30 mouse cellular contexts compared by ENCODE assay signal in genomic region chr9:113100641-113101040, GRCm38 (mm10).
A peak's percentile ranks its signal among the peaks of the same experiment; 100 is the strongest.
DNase-seq lines count a peak whose midpoint lies in the region; ATAC-seq lines count a peak whose summit lies in the region.
"Had no signal": no experiment of that assay in that cellular context is flagged by ENCODE, and none has a peak within 500 bp of the region (broad histone marks: within the 10 kb centered on the region; RNA-seq: fewer than 3 reads in every experiment).

No protein-coding gene starts in this region.

- no peaks in the 10 kb centered on the region for H3K4me1 ChIP-seq in hindbrain, embryonic 16.5 days (ENCODE audit: control insufficient read depth, insufficient read depth, low read depth, low read length)
- no peaks in the 10 kb centered on the region for H3K4me1 ChIP-seq in hindbrain, embryonic 11.5 days (replicated peaks; ENCODE audit: control insufficient read depth, insufficient read depth, low read length)
- no peaks in the 10 kb centered on the region for H3K4me1 ChIP-seq in midbrain, embryonic 14.5 days (ENCODE audit: control insufficient read depth, insufficient read depth, low read length)
- no peaks in the 10 kb centered on the region for H3K4me1 ChIP-seq in midbrain, embryonic 16.5 days (ENCODE audit: control insufficient read depth, insufficient read depth, low read length)
- H3K4me1 ChIP-seq: embryonic facial prominence, embryonic 12.5 days; embryonic facial prominence, embryonic 15.5 days; forebrain, embryonic 12.5 days; forebrain, embryonic 15.5 days; heart, embryonic 12.5 days; heart, embryonic 15.5 days; hindbrain, embryonic 10.5 days; hindbrain, embryonic 15.5 days had no signal

- no peaks in the 10 kb centered on the region for H3K27me3 ChIP-seq in hindbrain, embryonic 16.5 days (replicated peaks; ENCODE audit: control insufficient read depth, insufficient read depth, low read length)
- no peaks in the 10 kb centered on the region for H3K27me3 ChIP-seq in hindbrain, embryonic 11.5 days (ENCODE audit: control insufficient read depth, insufficient read depth, low read length)
- H3K27me3 ChIP-seq in midbrain, embryonic 14.5 days (ENCODE audit: control insufficient read depth, insufficient read depth, low read length), result no peaks in the 10 kb centered on the region
- no peaks in the 10 kb centered on the region for H3K27me3 ChIP-seq in midbrain, embryonic 16.5 days (ENCODE audit: control insufficient read depth, insufficient read depth, low read depth, low read length)
- H3K27me3 ChIP-seq: CH12.LX; embryonic facial prominence, embryonic 12.5 days; embryonic facial prominence, embryonic 15.5 days; forebrain, embryonic 12.5 days; forebrain, embryonic 15.5 days; heart, embryonic 12.5 days; heart, embryonic 15.5 days; hindbrain, embryonic 15.5 days; Patski had no signal

- no peak overlapping the region for H3K4me3 ChIP-seq in hindbrain, embryonic 16.5 days (ENCODE audit: low read length)
- H3K4me3 ChIP-seq in hindbrain, embryonic 11.5 days (ENCODE audit: low read depth, low read length), result no peak overlapping the region
- H3K4me3 ChIP-seq in midbrain, embryonic 14.5 days (replicated peaks; ENCODE audit: low read depth, low read length), result no peak overlapping the region
- no peak overlapping the region for H3K4me3 ChIP-seq in midbrain, embryonic 16.5 days (ENCODE audit: low read depth, low read length)
- H3K4me3 ChIP-seq: embryonic facial prominence, embryonic 12.5 days; embryonic facial prominence, embryonic 15.5 days; erythroblast, embryonic 14.5 days; forebrain, embryonic 12.5 days; forebrain, embryonic 15.5 days; heart, embryonic 12.5 days; heart, embryonic 15.5 days; hindbrain, embryonic 10.5 days; hindbrain, embryonic 15.5 days had no signal

- H3K9ac ChIP-seq in hindbrain, embryonic 16.5 days (ENCODE audit: low read depth, low read length), result no peak overlapping the region
- H3K9ac ChIP-seq in hindbrain, embryonic 11.5 days (ENCODE audit: low read depth, low read length), result no peak overlapping the region
- no peak overlapping the region for H3K9ac ChIP-seq in midbrain, embryonic 14.5 days (replicated peaks; ENCODE audit: low read length)
- no peak overlapping the region for H3K9ac ChIP-seq in midbrain, embryonic 16.5 days (ENCODE audit: low read depth, low read length)
- H3K9ac ChIP-seq: embryonic facial prominence, embryonic 12.5 days; embryonic facial prominence, embryonic 15.5 days; forebrain, embryonic 12.5 days; forebrain, embryonic 15.5 days; heart, embryonic 12.5 days; heart, embryonic 15.5 days; hindbrain, embryonic 15.5 days had no signal

- no peak for ATAC-seq in cerebellum, adult (ENCODE audit: insufficient number of reproducible peaks, low FRiP score, low TSS enrichment)
- ATAC-seq in hindbrain, embryonic 16.5 days, result peak; percentile 37; the same call in 1 of the 2 replicates
- ATAC-seq in hindbrain, embryonic 11.5 days (ENCODE audit: low FRiP score), result no peak
- no peak for ATAC-seq in midbrain, embryonic 14.5 days (ENCODE audit: low FRiP score, low TSS enrichment)
- ATAC-seq in midbrain, embryonic 16.5 days, result no peak
- ATAC-seq: forebrain, embryonic 15.5 days; inflammation-experienced regulatory T-cells, adult 6 months; intestine, embryonic 16.5 days; Patski had no signal

- WGBS in hindbrain, embryonic 16.5 days, result 55% methylated on average over 4 of the region's 4 CpGs
- WGBS in hindbrain, embryonic 11.5 days, result 71% methylated on average over 4 of the region's 4 CpGs
- WGBS in midbrain, embryonic 14.5 days, result 78% methylated on average over 4 of the region's 4 CpGs
- WGBS in midbrain, embryonic 16.5 days, result 66% methylated on average over 4 of the region's 4 CpGs

- peak; percentile 18 for DNase-seq in cerebellum, adult 9-11 months
- DNase-seq in hindbrain, embryonic 11.5 days (ENCODE audit: low spot score), result no peak
- DNase-seq in midbrain, embryonic 14.5 days, result peak; percentile 15
- peak; percentile 23 to 34 for DNase-seq in cerebellum, postnatal 25 days
- DNase-seq in urinary bladder, postnatal 25 days (ENCODE audit: low spot score), result no peak
- DNase-seq: adrenal gland, postnatal 10 days; adrenal gland, postnatal 36 days; B cell, adult 2 months; gastrocnemius, postnatal 25 days; heart, adult 18-20 months; heart, postnatal 10 days; heart, postnatal 36 days; kidney, adult 18-20 months had no signal

- H3K36me3 ChIP-seq in hindbrain, embryonic 16.5 days (ENCODE audit: control insufficient read depth, insufficient read depth, low read length), result no peaks in the 10 kb centered on the region
- no peaks in the 10 kb centered on the region for H3K36me3 ChIP-seq in hindbrain, embryonic 11.5 days (ENCODE audit: control insufficient read depth, insufficient read depth, low read length)
- H3K36me3 ChIP-seq in midbrain, embryonic 14.5 days (ENCODE audit: control insufficient read depth, insufficient read depth, low read length), result no peaks in the 10 kb centered on the region
- no peaks in the 10 kb centered on the region for H3K36me3 ChIP-seq in midbrain, embryonic 16.5 days (ENCODE audit: control insufficient read depth, insufficient read depth, low read length)
- H3K36me3 ChIP-seq: embryonic facial prominence, embryonic 12.5 days; embryonic facial prominence, embryonic 15.5 days; forebrain, embryonic 12.5 days; forebrain, embryonic 15.5 days; G1E; heart, embryonic 12.5 days; heart, embryonic 15.5 days; hindbrain, embryonic 10.5 days; hindbrain, embryonic 15.5 days had no signal

- no peak overlapping the region for H3K27ac ChIP-seq in hindbrain, embryonic 16.5 days (ENCODE audit: low read depth, low read length)
- no peak overlapping the region for H3K27ac ChIP-seq in hindbrain, embryonic 11.5 days (ENCODE audit: low read depth, low read length)
- no peak overlapping the region for H3K27ac ChIP-seq in midbrain, embryonic 14.5 days (replicated peaks; ENCODE audit: low read depth, low read length)
- no peak overlapping the region for H3K27ac ChIP-seq in midbrain, embryonic 16.5 days (ENCODE audit: low read length)
- H3K27ac ChIP-seq: embryonic facial prominence, embryonic 12.5 days; embryonic facial prominence, embryonic 15.5 days; forebrain, embryonic 12.5 days; forebrain, embryonic 15.5 days; heart, embryonic 15.5 days; hindbrain, embryonic 10.5 days; hindbrain, embryonic 15.5 days had no signal

- no peaks in the 10 kb centered on the region for H3K9me3 ChIP-seq in hindbrain, embryonic 16.5 days (ENCODE audit: control insufficient read depth, low read length)
- no peaks in the 10 kb centered on the region for H3K9me3 ChIP-seq in hindbrain, embryonic 11.5 days (ENCODE audit: control insufficient read depth, low read length)
- H3K9me3 ChIP-seq in midbrain, embryonic 14.5 days (ENCODE audit: control insufficient read depth, low read length), result no peaks in the 10 kb centered on the region
- H3K9me3 ChIP-seq in midbrain, embryonic 16.5 days (replicated peaks; ENCODE audit: control insufficient read depth, low read length, poor library complexity, severe bottlenecking), result no peaks in the 10 kb centered on the region
- H3K9me3 ChIP-seq: embryonic facial prominence, embryonic 12.5 days; embryonic facial prominence, embryonic 15.5 days; forebrain, embryonic 12.5 days; heart, embryonic 15.5 days; hindbrain, embryonic 15.5 days had no signal

- no peak overlapping the region for H3K4me2 ChIP-seq in hindbrain, embryonic 16.5 days (ENCODE audit: low read length)
- H3K4me2 ChIP-seq in hindbrain, embryonic 11.5 days (replicated peaks; ENCODE audit: low read depth, low read length), result no peak overlapping the region
- H3K4me2 ChIP-seq in midbrain, embryonic 14.5 days (ENCODE audit: low read length), result no peak overlapping the region
- H3K4me2 ChIP-seq in midbrain, embryonic 16.5 days (ENCODE audit: low read length), result no peak overlapping the region
- H3K4me2 ChIP-seq: embryonic facial prominence, embryonic 12.5 days; embryonic facial prominence, embryonic 15.5 days; forebrain, embryonic 12.5 days; forebrain, embryonic 15.5 days; heart, embryonic 12.5 days; heart, embryonic 15.5 days; hindbrain, embryonic 15.5 days had no signal

Comparison
In these comparisons a context has a peak if more than half of its experiments do, and no peak if none do; other contexts are left out.
1. DNase-seq: peak in cerebellum, adult 9-11 months (single experiment), midbrain, embryonic 14.5 days (single experiment) and cerebellum, postnatal 25 days (2 of 2); none in hindbrain, embryonic 11.5 days (single experiment) and urinary bladder, postnatal 25 days (single experiment).